Mouse (Mus musculus) neural tube, embryonic 15.5 days (tissue): ENCODE data around the gene Gm17455. TPM values are rescaled to one million over a fixed set of nuclear protein-coding genes. Genes with fewer than 3 reads are reported as not detected.

Experiments used
- ATAC-seq: fragments of 200-750 bp; cut with Nextera tagmentation; 2 replicates; pipeline ENCODE4 v1.8.0; 2017; ENCODE audit warnings: mild to moderate bottlenecking, moderate TSS enrichment, moderate library complexity; ENCODE audit not compliant: low FRiP score
- H3K27ac ChIP-seq: fragments of 300-500 bp; sonication (generic); replicated peaks from 2 replicates; pipeline ENCODE4 v1.5.1; 2015; ENCODE audit warnings: mild to moderate bottlenecking, inconsistent platforms
- H3K27me3 ChIP-seq: fragments of 300-500 bp; sonication (generic); replicated peaks from 2 replicates; pipeline ENCODE4 v1.6.1; 2015; ENCODE audit warnings: inconsistent platforms
- H3K36me3 ChIP-seq: fragments of 300-500 bp; sonication (generic); 2 replicates; pipeline ENCODE4 v1.6.1; 2015; ENCODE audit warnings: inconsistent platforms
- H3K4me1 ChIP-seq: fragments of 300-500 bp; sonication (generic); 2 replicates; pipeline ENCODE4 v1.6.1; 2015; ENCODE audit warnings: inconsistent platforms
- H3K4me2 ChIP-seq: fragments of 300-500 bp; sonication (generic); 2 replicates; pipeline ENCODE4 v1.6.1; 2015; ENCODE audit warnings: inconsistent platforms, mild to moderate bottlenecking, moderate library complexity
- H3K4me3 ChIP-seq: fragments of 300-500 bp; sonication (generic); replicated peaks from 2 replicates; pipeline ENCODE4 v1.5.1; 2015; ENCODE audit warnings: mild to moderate bottlenecking, inconsistent platforms
- H3K9ac ChIP-seq: fragments of 300-500 bp; sonication (generic); replicated peaks from 2 replicates; pipeline ENCODE4 v1.6.1; 2015; ENCODE audit warnings: mild to moderate bottlenecking, inconsistent platforms
- H3K9me3 ChIP-seq: fragments of 300-500 bp; sonication (generic); replicated peaks from 2 replicates; pipeline ENCODE4 v1.6.1; 2016; ENCODE audit warnings: inconsistent platforms
- WGBS: fragments of 180-500 bp; shearing (Covaris S2); methylation state at CpG from one replicate; pipeline ENCODE4 v1.1.7; 2015; ENCODE audit warnings: mixed read lengths; 5-methylcytosine and 5-hydroxymethylcytosine counted together
- polyA plus RNA-seq: library from polyadenylated mRNA; unstranded; fragments of >200 nt; fragmentation: Nextera tagmentation; extraction: Ambion mirVana; gene quantifications from 2 replicates; pipeline ENCODE4 v1.2.1, GENCODE M21; 2015

Gene Gm17455
- 11.3 and 12.5 TPM in 2 replicates for polyA plus RNA-seq

GRCm38 (mm10) chr10:60399449-60399848, at the start of gene Gm17455:
Gm17455 (plus strand) TSS chr10:60399726.
- Histone ChIP-seq H3K4me1 (peaks cover 28% of the 10 kb centered on the region), H3K4me2 (0 out of 2 replicates have a peak within 1 kb of the TSS, but pooled peaks have one; percentile 7), H3K27ac (peak within 1 kb of the TSS; percentile 68), H3K27me3 (no peaks in the 10 kb centered on the region), H3K36me3 (no peaks in the 10 kb centered on the region), H3K4me3 (no peak within 1 kb of the TSS), H3K9me3 (no peaks in the 10 kb centered on the region), H3K9ac (0 out of 2 replicates have a peak within 1 kb of the TSS, but pooled peaks have one; percentile 2)
- peak; percentile 69 for ATAC-seq
- WGBS = 34% methylated on average over 7 of the region's 7 CpGs

- peaks cover 39% of the 10 kb centered on the region for H3K4me1 ChIP-seq
- H3K27me3 ChIP-seq = peaks cover 17% of the 10 kb centered on the region
- no peak overlapping the region for H3K4me3 ChIP-seq
- ATAC-seq = no peak
- no peaks in the 10 kb centered on the region for H3K9me3 ChIP-seq
- H3K27ac ChIP-seq = 0 out of 2 replicates have a peak overlapping the region, but pooled peaks have one; percentile 28
- peak overlapping the region; percentile 9; the same call in 1 of the 2 replicates for H3K4me2 ChIP-seq
- H3K36me3 ChIP-seq = no peaks in the 10 kb centered on the region
- no peak overlapping the region for H3K9ac ChIP-seq
- WGBS = 46% methylated on average over 5 of the region's 5 CpGs
Measured at GRCm38 (mm10) chr10:60350077-60350804, 49.3 kb upstream of the Gm17455 start.

GRCm38 (mm10) chr10:60350805-60351167, 48.7 kb upstream of the Gm17455 start:
- 59% methylated on average over 3 of the region's 3 CpGs for WGBS
- Histone ChIP-seq H3K4me2 (peak overlapping the region; percentile 9; the same call in 1 of the 2 replicates), H3K4me1 (peaks cover 39% of the 10 kb centered on the region), H3K9ac (no peak overlapping the region), H3K27ac (peak overlapping the region; percentile 69; the same call in 1 of the 2 replicates), H3K36me3 (no peaks in the 10 kb centered on the region), H3K4me3 (no peak overlapping the region), H3K9me3 (no peaks in the 10 kb centered on the region), H3K27me3 (peaks cover 16% of the 10 kb centered on the region)
- ATAC-seq = no peak

GRCm38 (mm10) chr10:60351248-60351647, 48.3 kb upstream of the Gm17455 start:
- H3K4me3 ChIP-seq = no peak overlapping the region
- H3K27me3 ChIP-seq = peaks cover 12% of the 10 kb centered on the region
- ATAC-seq = no peak; the same call in 1 of the 2 replicates
- H3K36me3 ChIP-seq = no peaks in the 10 kb centered on the region
- no peaks in the 10 kb centered on the region for H3K9me3 ChIP-seq
- no peak overlapping the region for H3K9ac ChIP-seq
- WGBS = 15% methylated on average over 3 of the region's 3 CpGs
- H3K4me1 ChIP-seq = peaks cover 37% of the 10 kb centered on the region
- no peak overlapping the region for H3K4me2 ChIP-seq
- H3K27ac ChIP-seq = peak overlapping the region; percentile 69

- peak; percentile 56; the same call in 1 of the 2 replicates for ATAC-seq
- peaks cover 5% of the 10 kb centered on the region for H3K27me3 ChIP-seq
- H3K9ac ChIP-seq = no peak overlapping the region
- peaks cover 30% of the 10 kb centered on the region for H3K4me1 ChIP-seq
- H3K4me3 ChIP-seq = no peak overlapping the region
- no peaks in the 10 kb centered on the region for H3K36me3 ChIP-seq
- peak overlapping the region; percentile 69 for H3K27ac ChIP-seq
- no peaks in the 10 kb centered on the region for H3K9me3 ChIP-seq
- H3K4me2 ChIP-seq = no peak overlapping the region
- 17% methylated on average over 7 of the region's 7 CpGs for WGBS
Measured at GRCm38 (mm10) chr10:60351761-60352455, 47.6 kb upstream of the Gm17455 start.

GRCm38 (mm10) chr10:60353241-60354002, 46.1 kb upstream of the Gm17455 start:
- no peaks in the 10 kb centered on the region for H3K27me3 ChIP-seq
- no peak overlapping the region for H3K4me3 ChIP-seq
- H3K36me3 ChIP-seq = no peaks in the 10 kb centered on the region
- peaks cover 22% of the 10 kb centered on the region for H3K4me1 ChIP-seq
- H3K9ac ChIP-seq = no peak overlapping the region
- H3K9me3 ChIP-seq = no peaks in the 10 kb centered on the region
- 57% methylated on average over 5 of the region's 5 CpGs for WGBS
- no peak overlapping the region for H3K27ac ChIP-seq
- ATAC-seq = no peak
- H3K4me2 ChIP-seq = no peak overlapping the region

GRCm38 (mm10) chr10:60354003-60354325, 45.6 kb upstream of the Gm17455 start:
- no peak overlapping the region for H3K4me3 ChIP-seq
- WGBS = 94% methylated on average over 4 of the region's 4 CpGs
- no peak overlapping the region for H3K9ac ChIP-seq
- no peaks in the 10 kb centered on the region for H3K36me3 ChIP-seq
- H3K4me2 ChIP-seq = no peak overlapping the region
- peaks cover 21% of the 10 kb centered on the region for H3K4me1 ChIP-seq
- no peak overlapping the region for H3K27ac ChIP-seq
- no peaks in the 10 kb centered on the region for H3K9me3 ChIP-seq
- H3K27me3 ChIP-seq = no peaks in the 10 kb centered on the region
- no peak for ATAC-seq

- H3K36me3 ChIP-seq = no peaks in the 10 kb centered on the region
- no peak for ATAC-seq
- no peak overlapping the region for H3K9ac ChIP-seq
- H3K27me3 ChIP-seq = no peaks in the 10 kb centered on the region
- H3K4me1 ChIP-seq = peaks cover 20% of the 10 kb centered on the region
- H3K9me3 ChIP-seq = no peaks in the 10 kb centered on the region
- H3K27ac ChIP-seq = no peak overlapping the region
- 74% methylated on average over 11 of the region's 11 CpGs for WGBS
- H3K4me2 ChIP-seq = no peak overlapping the region
- H3K4me3 ChIP-seq = no peak overlapping the region
Measured at GRCm38 (mm10) chr10:60354881-60355677, 44.4 kb upstream of the Gm17455 start.

- WGBS = 91% methylated on average over 4 of the region's 4 CpGs
- H3K9me3 ChIP-seq = no peaks in the 10 kb centered on the region
- no peak overlapping the region for H3K9ac ChIP-seq
- H3K36me3 ChIP-seq = no peaks in the 10 kb centered on the region
- H3K4me2 ChIP-seq = no peak overlapping the region
- H3K27me3 ChIP-seq = no peaks in the 10 kb centered on the region
- H3K27ac ChIP-seq = no peak overlapping the region
- H3K4me3 ChIP-seq = no peak overlapping the region
- peaks cover 22% of the 10 kb centered on the region for H3K4me1 ChIP-seq
- ATAC-seq = no peak
Measured at GRCm38 (mm10) chr10:60357441-60357840, 42.1 kb upstream of the Gm17455 start.

GRCm38 (mm10) chr10:60357901-60358300, 41.6 kb upstream of the Gm17455 start:
- H3K4me1 ChIP-seq = peaks cover 26% of the 10 kb centered on the region
- no peak for ATAC-seq
- H3K36me3 ChIP-seq = no peaks in the 10 kb centered on the region
- H3K27ac ChIP-seq = no peak overlapping the region
- no peak overlapping the region for H3K4me3 ChIP-seq
- H3K4me2 ChIP-seq = no peak overlapping the region
- H3K27me3 ChIP-seq = no peaks in the 10 kb centered on the region
- H3K9me3 ChIP-seq = no peaks in the 10 kb centered on the region
- H3K9ac ChIP-seq = no peak overlapping the region
- WGBS = 96% methylated on average over 14 of the region's 14 CpGs

GRCm38 (mm10) chr10:60358776-60359175, 40.8 kb upstream of the Gm17455 start:
- Histone ChIP-seq H3K9me3 (no peaks in the 10 kb centered on the region), H3K4me1 (peaks cover 22% of the 10 kb centered on the region), H3K9ac (no peak overlapping the region), H3K27ac (no peak overlapping the region), H3K4me2 (no peak overlapping the region), H3K4me3 (no peak overlapping the region), H3K36me3 (no peaks in the 10 kb centered on the region), H3K27me3 (no peaks in the 10 kb centered on the region)
- 42% methylated on average over 4 of the region's 4 CpGs for whole genome bisulfite sequencing
- no peak for ATAC-seq
